Mouse (Mus musculus) ovary, postnatal 10 days (tissue): ENCODE measurements around the gene Rars2.

Source experiments
- DNase-seq: peaks from one replicate; pipeline ENCODE4 v3.0.0; 2022; ENCODE audit warnings: low spot score

Rars2 gene

DNA sequence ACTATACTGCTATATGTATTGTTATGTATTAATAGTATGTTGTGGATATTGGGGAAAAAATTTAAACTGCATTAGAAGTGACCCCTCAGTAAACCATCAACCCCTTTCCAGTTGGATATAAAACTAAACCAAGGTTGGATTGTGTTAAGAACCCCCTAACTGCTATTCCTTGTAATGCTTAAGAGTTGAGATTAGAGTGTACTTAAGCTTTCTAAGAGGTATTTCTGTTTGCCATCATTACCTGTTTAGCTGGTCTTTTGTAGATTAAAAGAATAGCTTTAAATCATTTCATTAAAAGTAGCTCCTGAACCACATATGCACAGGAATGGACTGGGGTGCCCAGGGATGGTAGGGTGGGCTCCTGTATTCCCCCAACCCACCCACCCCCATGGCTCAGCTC is 30.0 kb downstream of the Rars2 start:
- DNase-seq: no peak

DNA sequence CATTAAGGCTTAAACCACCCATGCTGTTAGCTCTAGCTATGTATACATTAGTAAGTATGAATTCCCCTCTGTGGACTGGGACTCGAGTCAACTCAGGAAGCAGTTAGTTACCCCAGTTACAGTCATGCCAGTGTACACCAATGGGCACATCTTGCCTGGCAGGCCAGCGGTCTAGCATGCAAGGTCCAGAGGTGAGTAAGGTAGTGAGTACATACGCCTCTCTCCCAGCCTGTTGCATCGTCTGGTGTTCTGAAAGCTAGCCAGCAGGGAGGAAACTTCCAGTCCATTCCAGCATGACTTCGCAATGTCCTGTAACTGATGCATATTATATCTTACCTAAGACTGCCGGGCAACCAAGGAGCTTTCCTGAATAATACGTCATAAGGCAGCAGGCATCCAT is 38.4 kb downstream of the Rars2 start:
- no peak for DNase-seq

DNA sequence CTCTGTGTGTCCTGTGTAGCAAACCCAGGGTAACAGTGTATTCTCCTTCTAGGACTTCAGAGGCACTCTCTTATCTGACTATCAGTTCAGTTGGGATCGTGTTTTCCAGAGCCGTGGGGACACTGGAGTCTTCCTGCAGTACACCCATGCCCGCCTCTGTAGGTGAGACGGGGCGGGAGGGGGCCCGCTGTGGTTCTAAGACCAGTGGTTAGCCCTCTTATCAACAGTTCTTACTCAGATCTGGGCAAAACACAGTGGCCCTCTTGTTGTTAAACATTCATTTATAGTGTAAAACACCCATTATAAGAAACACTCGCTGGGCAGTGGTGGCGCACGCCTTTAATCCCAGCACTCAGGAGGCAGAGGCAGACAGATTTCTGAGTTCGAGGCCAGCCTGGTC is 41.3 kb downstream of the Rars2 start:
- no peak for DNase-seq

DNA sequence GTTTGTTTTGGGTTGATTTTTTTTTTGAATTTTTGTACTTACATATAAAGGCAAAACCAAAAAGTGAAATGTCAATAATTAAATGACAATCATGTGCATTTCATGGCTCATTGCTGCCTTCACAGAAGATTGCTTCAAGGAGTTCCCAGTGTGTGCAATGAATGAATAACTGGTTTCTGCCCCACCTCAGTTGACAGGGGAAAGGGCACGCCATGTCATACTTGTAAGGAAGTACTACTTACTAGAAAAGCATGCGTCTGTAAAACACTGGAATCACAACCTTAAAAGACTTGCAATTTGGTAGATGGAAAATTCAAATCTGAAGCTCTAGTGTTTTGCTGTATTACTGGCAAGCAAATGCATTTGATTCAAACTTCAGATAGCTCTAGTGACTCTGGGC is 44.3 kb downstream of the Rars2 start:
- DNase-seq: no peak

DNA sequence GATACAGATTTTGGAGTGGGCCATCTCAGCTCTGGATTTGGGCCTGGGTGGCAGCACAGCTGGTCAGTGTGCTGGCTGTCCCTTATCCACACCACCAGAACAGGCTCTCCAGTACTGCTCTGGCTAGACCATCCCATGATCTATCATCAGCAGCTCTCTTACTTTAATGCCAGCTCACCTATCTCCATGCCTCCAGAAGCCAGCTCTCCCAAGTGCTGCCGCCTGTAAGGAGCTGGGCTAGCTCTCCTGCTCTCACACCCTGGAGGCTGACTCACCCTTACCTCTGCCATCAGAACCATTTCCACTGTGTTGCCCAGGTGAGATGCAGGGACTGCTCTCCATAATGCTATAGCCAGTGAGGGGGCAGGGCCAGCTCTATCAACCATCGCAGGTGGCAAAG is 46.8 kb downstream of the Rars2 start:
- no peak for DNase-seq

DNA sequence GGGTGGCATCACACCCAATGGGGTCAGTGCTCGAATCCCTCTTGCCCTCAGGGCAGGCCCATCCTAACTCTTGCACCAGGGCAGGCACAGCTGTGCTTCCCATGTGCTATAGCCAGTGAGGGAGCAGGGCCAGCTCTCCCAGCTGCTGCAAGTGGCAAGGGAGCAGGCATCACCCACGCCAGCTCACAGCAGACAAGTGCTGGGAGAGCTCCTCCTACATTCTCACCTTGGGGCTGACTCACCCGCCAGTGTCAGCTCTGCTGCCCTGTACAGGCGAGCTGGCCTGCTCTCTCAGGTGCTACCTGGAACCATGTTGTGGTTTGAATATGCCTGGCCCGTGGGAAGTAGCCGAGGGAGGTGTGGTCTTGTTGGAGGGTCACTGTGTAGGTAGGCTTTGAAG is 47.2 kb downstream of the Rars2 start:
- DNase-seq: no peak

DNA sequence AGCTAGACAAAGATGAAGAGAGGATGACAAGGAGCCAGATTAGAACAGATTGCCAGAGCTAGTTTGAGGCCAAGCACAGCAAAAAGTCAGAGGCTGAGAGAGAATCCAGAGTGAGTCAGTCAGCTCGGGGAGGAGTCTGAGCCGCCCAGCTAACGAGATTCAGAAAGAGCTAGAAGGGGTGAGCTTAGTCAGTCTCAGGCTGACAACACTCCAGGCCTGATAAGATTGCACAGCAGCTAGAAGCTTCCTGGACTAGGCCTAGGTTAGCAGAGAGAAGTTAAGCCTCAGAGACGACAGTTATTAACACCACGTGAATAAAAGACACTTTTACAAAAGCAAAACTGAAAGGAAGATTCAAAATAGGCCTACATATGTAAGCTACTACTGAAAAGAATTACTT is 53.2 kb downstream of the Rars2 start:
- DNase-seq: no peak

DNA sequence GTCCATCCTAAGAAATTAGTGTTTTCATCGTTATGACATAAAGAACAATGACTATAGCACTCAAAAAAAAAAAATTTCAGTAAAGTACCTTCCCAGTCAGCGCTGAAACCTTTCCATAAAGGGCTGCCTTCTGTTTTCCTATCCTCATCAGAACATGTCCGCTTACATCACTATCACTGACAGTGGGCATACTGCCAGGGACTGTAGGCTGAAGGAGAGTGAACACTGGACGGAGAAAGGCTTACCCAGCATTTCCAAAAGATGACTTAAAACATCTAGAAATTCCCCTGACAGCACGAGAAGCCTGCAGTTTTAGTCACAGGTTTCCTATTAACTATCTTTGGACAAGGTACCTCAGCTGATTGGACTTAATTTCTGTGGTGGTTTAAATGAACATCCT is 59.0 kb downstream of the Rars2 start:
- no peak for DNase-seq

DNA sequence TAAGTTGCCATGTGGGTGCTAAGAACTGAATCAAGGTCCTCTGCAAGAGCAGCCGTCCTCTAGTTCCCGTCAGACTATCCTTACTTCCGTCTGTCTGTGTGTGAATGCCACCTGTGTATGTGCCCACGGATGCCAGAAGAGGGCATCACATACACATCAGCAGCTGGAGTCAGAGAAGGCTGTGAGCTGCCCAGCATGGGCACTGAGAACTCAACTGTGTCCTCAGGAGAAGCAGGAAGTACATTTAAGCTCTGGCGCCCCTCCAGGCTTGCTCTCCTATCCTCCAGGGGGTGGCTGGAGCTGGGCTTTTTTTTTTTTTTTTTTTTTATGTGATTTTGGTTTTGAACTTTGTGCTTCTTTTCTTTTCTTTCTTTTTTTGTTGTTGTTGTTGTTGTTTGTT is 65.8 kb downstream of the Rars2 start:
- no peak for DNase-seq

DNA sequence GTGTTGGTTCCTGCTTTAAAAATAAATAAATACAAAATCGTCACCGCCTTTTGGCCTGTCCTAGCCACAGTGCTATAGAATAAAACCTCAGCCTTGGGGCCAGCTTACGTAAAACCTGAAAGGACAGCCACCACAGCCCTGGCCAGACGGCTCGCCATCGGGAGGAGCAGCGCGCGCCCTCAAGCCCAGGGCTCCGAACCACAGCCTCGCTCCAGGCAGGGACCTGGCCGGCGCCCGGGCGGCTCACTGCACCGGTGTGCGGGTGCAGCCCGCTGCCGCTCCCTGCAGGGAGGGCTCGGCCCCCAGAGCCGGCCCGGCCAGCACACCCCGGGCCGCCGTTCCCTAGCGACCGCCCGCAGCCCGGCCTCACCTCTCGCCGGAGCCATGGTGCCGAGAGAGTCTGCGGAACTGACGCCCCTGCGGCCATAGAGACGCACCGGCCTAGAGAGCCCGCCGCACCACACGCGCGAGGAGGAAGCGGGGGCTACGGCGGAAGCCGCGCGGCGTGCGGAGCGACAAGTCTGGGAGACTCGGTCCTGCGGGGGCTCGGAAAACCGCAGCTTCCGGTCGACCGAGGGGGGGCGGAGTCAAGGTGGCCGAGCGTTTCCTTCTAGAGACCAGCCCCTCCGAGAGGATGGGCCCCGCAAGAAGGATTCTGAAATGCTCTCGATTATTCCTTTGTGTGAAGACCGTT is 72.3 kb downstream of the Rars2 start, which contains the start of gene Slc35a1:
Slc35a1 (minus strand) TSS at position 565 of the 694 bp plus-strand sequence.
- DNase-seq: peak; percentile 75

DNA sequence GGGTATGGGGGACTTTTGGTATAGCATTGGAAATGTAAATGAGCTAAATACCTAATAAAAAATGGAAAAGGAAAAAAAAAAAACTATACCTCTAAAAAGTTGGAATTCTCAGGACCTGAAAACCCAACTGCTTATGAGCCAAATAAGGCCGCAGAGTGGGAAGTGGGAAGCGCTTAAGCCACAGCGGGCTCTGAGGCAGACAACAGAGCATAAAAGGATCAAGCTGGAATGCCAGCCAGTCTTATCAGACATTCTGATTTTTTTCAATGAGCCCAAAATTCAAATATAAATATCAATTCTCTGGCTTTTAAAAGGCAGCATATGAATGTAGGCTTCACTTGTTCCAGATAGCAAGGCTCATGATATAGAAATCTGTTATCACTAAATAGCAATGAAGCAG is 73.3 kb downstream of the Rars2 start:
- DNase-seq: no peak

DNA sequence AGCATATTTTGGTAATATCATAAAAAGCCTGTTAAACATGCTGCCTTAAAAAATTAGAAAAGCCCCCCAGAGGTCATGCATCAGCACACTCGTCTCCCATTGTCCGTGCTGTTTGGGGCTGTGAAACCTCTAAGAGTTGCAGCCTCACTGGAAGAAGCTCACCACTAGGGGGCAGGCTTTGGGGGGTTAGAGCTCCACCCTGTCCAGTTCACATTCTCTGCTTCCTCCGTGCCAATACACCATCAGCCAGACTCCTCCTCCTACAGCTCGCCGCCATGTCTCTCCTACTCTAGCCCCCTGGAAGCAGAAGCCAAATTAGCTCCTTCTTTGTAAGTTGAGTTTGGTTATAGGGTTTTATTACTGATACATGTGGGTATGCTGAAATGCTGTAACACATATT is 86.8 kb downstream of the Rars2 start:
- DNase-seq: no peak

DNA sequence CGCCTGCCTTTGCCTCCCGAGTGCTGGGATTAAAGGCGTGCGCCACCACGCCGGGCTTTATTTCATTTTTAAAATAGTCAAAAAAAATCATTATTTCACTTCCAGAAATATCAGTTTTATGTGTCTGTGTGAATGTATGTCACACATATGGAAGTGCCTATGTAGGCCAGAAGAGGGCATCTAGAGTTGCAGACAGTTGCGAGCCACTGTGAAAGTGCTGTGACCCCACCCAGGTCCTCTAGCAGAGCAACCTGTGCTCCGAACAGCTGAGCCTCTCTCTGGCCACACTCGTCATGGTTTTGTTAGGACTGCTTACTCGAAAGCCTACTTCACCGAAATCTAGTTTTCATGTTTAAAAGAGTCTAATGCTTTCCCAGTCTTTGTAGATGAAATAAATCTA is 87.5 kb downstream of the Rars2 start:
- DNase-seq: no peak

DNA sequence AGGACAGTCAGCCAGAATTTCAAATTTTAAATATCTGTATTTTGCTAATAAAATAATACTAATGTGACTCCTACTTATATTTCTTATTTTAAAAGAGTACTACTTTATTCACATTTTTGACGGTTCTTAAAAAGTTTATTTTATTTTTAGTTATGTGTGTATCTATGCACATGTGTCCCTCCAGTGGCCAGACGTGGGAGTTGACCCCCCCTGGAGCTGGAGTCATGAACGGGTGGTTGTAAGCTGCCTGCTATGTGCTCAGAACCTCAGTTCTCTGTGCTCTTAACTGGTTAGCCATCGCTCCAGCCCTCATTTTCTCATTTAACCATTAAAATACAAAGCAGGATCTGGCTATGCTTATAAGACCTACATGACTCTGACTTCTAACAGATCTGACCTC is 88.3 kb downstream of the Rars2 start:
- no peak for DNase-seq

DNA sequence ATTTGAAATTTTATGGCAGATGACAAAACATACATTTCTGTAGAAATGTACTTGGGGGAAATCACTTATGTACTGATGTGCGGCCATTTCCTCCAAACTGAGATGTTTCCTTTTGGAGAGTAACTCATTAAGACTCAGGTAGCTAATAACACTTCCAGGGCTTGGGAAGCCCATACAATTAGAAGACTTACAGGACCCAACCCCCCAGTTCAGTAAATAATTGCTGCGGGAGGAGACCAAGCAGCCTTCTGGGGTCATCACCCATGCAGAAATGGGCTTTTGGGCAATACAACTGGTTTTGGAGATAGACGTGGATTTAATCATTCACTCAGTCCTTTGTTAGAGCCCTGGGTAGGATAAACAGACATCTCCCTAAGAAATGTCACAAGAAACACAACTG is 92.5 kb downstream of the Rars2 start:
- DNase-seq: no peak

DNA sequence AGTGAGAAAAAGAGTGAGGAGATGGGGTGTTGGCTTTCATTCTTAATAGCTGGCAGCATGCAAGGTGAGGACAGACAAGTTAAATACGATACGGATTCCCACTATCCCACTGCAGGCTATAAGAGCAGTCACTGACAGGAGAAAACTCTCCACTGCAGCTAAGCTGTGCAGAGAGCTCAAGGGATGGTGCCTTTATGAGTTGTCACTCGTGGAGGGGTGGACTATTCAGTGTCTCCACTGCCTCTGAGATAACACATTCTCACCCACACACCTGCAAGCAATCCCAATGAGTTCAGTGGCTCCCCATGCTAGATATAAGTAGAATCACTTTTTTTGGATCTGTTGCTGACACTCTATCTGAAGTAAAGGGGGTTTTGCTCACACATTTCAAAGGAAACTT is 93.4 kb downstream of the Rars2 start:
- DNase-seq: no peak
